Mouse (Mus musculus) testis, postnatal 10 days (tissue): ENCODE measurements around the gene 1600002K03Rik.
A peak's percentile ranks its signal among the peaks of the same experiment; 100 is the strongest.
"Not testable (repeated sequence)": the region's sequence is repeated elsewhere in the genome, so short reads cannot be mapped to it uniquely, and the experiment has no call there.

Source experiments
- DNase-seq: peaks from one replicate; pipeline ENCODE4 v3.0.0; 2021; ENCODE audit warnings: low spot score

The 1600002K03Rik gene

DNA sequence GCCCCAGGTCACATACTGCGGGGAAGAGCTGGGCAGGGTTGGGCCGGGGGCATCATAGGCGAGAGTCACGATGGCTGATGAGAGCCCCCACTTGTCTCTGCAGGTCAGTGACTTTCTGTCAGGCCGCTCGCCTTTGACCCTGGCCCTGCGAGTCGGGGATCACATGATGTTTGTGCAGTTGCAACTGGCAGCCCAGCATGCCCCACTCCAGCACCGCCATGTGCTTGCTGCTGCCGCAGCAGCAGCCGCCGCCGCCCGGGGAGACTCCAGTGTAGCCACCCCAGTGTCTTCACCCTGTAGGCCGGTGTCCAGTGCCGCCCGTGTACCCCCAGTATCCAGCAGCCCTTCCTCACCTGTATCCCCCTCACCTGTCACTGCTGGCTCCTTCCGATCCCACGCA, 19.0 kb upstream of the 1600002K03Rik start:
- no peak for DNase-seq

DNA sequence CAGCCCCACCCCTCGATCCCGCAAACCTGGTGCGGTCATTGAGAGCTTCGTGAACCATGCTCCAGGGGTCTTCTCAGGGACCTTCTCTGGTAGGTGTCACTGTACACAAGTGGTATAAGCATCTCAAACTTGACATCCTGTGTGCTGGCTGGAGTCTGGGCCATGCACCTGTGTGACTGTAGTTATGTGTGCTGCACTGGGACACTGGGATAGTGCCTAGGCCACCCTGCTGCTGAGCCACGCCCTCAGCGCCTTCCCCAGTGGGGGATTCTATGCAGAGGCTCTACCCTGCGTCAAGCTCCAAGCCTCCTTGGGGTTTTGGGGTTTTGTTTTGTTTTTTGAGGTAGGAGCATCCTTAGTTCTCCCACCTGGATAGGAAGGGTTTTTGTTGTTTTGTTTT, 18.4 kb upstream of the 1600002K03Rik start:
- no peak for DNase-seq

DNA sequence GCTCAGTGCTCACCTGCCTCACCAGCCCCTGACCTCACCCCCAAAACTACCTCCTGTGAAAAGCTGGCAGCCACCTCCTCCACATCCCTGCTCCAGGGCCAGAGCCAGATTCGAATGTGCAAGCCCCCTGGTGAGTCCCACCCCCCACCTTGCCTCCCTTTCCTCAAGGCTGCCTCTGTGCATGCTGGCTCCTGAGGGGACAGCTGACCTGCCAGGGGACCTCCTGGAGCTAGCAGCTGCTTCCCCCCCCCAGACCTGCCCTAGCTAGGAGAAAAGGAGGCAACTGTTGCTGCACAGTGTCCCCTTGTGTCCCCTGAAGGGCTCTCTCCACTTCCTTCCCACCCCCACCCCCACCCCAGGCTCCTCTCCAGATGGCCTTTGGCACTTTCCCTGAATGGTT, 17.5 kb upstream of the 1600002K03Rik start:
- no peak for DNase-seq

DNA sequence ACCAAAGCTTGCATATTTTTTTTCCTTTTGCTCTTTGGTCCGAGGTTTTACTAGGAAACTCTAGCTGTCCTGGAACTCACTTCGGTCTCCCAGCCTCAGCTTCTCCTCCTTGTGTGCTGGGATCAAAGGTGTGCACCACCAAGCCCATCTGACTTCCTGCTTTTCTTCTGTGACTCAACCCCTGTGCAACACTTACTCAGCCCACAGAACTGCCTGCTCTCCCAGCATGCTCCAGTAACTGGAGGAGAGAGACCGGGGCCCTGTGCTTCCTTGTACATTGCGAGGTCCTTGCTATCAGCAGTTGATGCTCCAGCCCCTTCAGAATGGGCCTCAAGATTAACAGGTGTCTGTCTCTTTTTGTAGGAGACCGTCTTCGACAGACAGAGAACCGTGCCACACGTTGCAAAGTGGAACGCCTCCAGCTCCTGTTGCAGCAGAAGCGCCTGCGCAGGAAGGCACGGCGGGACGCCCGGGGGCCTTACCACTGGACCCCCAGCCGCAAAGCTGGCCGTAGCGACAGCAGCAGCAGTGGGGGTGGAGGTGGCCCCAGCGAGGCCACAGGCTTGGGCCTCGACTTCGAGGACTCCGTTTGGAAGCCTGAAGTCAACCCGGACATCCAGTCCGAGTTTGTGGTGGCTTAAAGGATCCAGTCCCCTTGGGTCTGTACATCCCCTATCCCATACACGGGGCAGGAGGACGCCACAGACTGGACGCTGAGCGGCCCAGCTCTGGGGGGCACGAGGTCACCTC, 16.6 kb upstream of the 1600002K03Rik start:
- no peak for DNase-seq

DNA sequence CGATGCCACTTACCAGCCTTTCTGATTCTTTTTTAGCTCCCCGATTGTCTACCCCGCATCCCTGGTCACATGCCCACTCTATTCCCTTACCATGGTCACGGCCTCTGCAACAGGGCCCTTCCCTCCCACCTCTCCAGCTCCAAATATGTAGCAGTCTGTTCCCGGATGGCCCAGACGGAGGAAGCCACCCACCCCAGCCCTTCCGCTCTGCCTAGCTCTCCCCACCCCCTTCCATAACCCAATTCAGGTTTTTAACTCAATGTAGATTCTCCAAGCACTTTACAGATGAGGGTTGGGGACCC, 16.0 kb upstream of the 1600002K03Rik start:
- DNase-seq, result no peak

DNA sequence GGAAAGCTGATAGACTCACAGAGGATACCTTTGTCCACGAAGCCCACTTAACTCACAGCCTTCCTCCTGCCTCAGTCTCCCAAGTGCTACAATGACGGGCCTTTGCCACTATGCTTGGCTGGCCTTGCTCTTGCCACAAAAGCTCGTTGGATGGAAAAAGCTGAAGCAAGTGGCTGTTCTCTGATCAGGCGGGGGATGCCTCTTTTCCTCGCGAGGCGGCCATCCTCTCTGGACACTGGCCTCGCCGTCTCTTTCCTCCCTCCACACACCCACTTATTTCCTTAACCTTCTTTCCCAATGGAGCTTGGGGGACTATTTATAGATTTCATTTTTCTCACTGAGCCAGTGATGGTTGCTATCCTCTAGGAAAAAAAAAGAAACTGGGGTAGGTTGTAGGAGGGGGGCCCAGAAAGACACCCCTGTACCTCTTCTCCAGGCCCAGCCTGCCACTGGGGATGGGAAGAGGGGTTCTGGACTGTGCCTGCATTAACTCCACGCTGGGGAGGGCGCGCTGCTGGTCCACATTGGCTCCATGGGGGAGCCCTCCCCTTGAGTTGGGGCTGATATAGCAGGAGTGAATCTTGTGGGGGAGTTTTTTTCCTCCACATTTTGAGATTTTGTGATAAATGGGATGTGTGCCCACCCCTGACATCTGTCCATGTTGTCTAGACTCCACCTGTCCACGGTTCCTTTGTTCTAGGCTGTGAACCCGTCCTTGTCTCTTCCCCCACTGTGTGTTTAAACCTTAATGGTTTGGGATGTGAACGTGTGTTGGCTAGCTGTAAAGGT, 15.4 kb upstream of the 1600002K03Rik start:
- no peak for DNase-seq

DNA sequence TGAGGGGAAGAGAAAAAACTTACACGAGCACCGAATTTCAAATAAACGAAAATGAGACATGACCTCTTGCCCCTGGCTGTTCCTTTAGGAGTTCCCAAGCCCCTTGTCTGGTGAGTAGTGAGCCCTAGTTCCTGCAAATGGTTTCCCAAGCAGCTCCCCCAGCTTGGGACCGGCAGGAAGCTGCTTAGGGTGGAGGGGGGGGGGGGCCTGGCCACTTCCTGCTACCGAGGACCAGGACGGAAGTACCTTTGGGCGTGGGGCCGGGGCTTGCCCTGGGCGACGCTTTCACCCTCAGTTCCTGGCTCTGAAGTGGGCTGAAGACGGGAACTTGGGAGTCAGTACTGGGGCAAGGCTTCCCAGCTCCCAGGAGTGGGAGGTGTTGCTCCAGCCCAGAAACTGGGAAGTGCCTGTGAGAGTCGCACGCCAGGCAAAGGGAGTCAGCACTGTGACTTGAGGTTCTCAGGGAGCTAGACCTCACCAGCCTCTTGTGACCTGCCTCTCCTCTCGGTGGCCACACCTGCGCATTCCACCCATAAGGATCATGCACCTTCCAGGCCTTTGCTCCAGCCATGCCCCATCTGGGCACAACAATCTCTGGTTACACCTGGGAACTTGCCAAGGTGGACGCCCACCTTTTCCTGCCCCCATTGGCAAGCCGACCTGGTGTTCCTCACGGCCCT, 14.3 kb upstream of the 1600002K03Rik start:
- DNase-seq, result no peak

DNA sequence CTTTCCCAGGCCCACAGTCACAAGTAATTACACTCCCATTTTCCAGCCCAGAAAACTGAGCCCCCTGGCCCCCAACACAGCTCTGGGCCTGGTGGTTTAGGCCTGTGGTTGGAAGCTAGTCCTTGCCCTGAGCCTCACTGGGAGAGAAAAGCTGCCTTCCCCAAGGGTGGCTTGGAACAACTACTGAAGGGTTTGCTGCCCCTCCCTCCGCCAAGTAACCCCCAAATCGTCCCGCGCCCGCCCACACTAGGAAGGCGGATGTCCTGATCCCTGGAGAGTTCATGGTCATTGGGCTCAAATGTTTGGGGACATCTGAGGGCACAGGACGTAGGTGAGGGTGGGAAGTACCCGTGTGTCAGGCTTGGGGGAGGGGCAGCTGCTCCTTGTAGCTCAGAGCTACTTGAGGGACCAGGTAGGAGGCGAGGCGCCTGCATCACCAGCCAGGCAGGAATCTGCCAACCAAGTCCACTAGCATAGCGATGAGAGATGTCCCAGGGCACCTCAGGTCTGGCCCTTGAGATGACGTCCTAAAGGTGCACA, 13.7 kb upstream of the 1600002K03Rik start:
- DNase-seq, result peak; percentile 80

DNA sequence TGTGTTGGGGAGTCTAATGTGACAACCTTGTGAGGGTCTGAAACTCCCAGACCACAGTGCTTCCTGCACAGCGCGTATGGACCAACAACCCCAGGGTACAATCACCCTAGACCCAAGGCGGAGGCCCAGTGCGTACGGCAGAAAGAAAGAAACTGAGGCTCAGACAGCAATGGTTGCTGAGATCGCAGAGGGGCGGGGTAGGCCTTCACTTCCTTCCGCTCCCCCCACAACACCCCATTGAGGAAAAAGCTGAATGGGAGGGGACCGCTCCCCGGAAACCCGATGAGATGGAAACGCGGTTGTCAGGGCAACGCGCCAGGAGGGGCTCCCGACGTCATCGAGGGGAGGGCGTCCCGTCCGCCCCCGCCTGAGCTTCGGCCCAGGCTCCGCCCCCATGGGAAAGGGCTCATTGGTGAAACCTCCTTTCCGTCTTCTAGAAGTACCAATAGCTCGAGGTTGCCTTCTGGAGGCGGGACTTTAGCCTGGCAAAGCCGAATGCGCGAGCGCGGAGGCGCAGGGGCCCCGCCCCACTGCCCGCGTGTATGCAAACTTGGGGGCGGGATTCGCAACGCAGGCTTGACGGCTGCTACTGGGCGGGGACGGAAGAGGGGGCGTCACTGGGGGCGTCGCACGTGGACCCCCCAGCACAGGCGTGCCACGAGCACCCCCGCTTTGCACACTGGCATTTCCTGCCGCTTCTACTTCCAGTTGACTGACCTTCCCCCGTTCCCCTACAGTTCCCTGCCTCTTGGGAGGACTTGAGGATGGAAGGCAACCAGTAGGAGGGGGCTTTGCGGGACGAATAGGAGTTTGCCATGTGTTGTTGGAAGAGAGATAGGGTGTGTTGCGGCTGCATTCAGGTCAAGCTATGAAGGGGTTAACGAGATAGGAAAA, 12.9 kb upstream of the 1600002K03Rik start:
- peak; percentile 99 for DNase-seq

DNA sequence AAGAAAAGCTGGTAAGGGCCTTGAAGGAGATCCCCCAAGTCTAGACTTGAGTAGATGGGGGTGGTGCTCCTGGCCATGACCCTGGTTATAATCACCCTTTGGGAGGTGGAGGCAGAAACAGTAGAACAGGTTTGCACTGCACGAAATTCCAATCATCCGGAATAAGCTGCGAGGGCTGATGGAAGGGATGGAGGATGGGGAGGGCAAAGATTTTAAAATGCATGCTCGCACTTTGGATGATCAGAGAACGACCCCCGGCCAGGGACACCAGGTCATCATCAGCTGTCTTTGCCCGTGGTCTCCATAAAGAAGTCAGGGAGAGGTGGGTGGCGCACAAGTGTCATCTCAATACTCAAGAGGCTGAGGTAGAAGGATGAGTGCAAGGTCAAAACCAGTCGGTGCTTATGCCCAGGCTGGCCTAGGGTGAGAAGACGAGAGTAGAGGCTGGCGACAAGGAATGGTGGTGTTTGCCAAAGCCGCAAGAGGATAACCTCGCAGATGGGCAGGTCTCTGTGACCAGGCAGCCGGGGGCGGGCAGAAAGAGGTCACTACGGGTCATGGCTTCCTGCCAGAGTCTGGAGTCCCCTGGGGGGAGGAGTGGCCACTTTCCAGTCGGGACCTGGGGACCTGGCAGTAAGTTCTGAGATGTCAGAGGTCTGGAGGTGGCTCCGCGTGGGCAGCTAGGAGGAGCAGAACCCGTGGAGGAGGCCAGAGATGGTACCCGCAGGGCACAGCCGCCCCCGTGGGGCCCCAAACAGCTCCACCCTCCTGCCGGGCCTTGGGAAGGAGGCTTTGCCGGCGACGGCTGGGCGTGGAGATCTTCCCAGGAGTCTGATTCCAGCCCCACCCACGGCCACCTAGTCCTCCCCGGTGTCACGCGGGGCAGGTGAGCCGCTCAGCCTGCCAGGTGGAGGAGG, 12.0 kb upstream of the 1600002K03Rik start:
- DNase-seq, result peak; percentile 94

DNA sequence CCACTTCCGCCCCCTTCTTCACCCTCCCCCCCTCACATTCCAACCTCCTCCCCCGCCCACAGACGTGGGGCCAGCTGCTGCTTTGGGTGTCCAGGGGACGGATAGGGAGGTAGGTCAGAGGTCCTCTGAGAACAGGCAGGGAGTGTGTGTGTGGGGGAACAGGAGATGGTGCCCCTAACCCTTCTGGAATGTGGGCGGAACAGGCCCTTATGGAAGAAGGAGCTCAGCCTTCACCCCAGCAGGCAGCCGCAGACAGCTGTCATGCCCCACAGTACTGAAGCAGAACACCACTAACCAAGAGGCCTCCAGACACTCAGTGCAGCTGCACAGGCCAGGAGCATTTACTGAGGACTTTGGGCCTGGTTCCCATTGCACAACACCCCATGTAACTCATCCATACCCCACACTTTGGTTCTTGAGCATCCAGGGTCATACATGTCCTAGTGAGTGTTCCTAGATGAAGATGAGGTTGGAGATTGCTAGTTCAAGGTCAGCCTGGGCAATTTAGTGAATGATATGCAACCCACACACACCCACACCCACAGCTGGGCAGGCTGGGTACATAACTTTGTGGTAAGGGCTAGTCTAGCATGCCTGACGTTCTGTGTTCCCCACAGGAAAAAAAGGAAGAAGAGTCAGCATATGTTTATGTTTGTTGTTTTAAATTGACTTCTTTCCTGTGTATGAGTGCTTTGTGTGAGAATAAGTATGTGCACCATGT, 11.1 kb upstream of the 1600002K03Rik start:
- no peak for DNase-seq

DNA sequence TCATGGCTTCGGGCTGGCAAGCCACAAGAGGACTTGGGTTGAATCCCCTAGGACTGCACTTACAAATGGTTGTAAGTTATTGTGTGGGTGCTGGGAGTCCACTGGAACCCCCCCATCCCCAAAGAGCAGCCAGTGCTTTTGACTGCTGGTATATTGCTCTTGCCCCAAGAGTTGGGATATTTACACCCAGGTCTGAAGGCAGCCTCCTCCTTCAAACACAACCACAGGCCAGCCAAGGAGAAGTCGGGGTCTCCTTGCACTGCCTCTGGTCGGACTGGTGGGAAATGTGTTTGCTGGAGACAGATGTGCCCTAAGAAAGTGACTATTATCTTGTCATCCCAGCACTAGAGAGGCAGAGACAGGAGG, 10.5 kb upstream of the 1600002K03Rik start:
- no peak for DNase-seq

DNA sequence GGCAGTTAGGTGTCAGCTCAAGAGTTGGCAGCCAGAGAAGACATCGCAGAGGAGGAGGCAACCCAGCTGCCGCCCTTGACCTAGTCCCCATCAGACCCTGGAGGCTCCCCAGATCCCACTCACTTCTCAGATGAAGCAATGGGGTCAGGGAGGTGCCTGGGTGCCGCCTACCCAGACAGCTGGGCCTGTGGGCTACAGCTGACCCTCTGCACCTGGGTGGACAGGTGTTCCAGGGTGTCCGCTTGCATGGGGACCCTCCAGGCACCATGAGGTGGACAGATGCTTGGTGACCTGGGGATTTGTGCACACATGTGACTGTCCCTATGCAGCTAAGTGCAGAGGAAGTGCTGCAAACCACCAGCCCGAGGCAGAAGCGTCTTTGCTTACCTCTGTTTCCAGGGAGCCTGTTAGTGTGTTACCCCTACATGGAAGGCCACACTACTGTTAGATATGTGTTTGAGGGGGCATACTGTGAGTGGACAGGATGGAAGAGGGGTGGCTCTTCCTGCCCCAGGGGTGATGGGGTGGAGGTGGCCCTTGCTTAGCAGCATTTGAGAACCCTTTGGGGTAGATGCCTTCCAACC, 9.9 kb upstream of the 1600002K03Rik start:
- no peak for DNase-seq

DNA sequence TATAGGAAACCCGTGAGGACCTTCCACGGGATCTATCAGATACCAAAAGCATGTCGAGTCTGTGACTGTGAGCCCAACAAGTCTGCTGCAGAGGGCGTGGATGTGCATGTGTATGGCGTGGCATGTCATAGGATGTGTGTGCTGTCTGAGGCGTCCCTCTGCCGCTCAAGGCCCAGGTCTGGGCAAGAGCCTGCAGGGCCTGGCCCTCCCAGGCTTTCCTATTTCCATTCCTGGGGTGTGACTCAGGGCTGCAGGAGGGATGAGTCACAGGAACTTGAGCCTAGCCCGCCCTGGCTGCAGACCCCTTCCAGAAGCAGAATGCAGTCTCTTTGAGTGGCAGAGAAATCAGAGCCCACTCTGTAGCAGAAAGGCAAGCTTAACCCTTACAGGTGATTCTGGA, 9.0 kb upstream of the 1600002K03Rik start:
- no peak for DNase-seq

DNA sequence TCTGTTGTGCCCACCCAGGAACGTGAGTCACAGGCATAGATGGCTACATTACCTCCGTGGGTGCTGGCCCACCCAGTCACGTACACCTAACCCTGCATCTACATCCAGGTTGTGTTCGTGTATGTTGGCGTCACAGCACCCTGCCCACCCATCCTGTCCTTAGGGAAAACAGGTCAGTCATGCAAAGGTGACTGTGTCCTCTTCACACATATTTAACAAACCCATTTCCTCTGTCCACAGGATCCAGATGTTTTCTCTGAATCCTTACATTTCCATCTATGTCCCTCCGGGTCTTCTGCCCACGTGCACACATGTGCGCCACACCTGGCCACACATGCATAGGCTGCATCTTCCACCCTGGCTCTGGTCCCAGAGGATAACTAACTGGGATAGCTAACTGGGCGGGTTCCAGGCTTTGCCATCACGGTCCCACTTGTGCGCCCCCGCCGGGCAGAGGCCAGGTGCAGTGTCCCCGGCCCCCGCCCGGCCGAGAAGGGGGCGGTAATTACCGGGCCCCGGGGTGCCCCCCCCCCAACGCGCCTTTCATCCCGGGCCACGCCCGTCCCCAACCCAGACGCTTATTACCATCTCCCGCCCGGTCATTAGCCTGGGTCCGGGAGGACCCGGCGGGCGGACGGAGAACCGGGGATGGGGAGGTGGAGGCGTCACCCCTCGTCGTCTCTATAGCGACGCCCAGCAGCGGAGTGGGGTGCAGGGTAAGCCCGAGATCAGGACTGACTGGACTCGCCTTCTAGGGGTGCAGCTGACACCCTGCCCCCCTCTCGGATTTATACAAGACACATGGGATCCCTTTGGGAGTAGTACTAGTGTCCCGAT, 8.4 kb upstream of the 1600002K03Rik start:
- no peak for DNase-seq

DNA sequence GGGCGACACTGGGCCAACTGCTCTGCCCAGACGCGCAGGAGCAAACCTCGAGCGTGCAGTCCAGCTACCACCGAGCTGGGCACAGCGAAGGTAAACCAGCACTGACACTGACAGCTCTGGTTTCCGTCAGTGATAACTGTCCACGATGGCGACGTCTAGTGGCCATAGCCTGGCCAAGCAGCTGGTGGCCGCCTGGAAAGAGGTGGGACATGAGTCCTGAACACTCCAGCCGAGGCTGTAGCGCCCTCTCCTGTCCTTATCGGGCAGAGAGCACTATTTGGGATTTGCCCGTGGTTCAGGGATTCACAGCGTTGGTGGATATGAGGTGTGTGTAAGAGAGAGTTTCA, 7.8 kb upstream of the 1600002K03Rik start:
- peak; percentile 97 for DNase-seq

DNA sequence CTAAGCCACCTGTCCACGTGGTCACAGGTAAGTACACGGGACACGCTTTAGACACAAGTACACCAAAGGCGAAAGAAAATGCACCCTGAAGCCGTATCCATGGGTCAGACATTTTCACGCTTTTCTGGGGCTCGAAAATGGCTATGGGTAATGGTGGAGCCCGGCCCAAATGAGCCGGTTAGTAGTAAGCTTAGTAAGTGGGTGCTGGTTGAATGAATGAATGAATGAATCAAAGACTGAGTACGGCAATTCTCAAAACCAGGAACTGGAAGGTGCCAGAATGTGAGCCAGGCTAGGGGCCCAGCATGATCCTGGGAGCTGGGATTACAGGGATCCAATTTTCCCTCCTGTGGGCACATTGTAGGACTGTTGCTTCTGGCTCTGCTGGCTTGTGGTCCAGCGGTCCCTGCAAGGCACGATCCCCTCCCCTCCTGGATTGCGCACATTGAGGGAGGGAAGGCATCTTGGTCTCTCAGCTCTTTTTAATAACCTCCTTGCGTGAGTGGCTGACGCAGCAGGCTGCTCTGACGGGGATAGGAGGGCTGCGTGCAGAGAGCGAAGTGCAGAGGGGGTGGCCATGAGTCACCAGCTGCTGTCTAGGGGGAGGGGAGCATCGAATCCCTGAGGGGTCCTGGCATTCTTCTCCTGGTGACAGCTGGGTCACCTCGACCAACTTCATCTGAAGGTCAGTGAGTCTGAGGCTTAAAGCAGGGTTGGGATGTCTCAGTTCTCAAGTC, 7.2 kb upstream of the 1600002K03Rik start, which contains the start of gene Cirbp:
TSS of gene Cirbp (plus strand) at position 594 of the 737 bp plus-strand sequence.
- DNase-seq, result no peak

DNA sequence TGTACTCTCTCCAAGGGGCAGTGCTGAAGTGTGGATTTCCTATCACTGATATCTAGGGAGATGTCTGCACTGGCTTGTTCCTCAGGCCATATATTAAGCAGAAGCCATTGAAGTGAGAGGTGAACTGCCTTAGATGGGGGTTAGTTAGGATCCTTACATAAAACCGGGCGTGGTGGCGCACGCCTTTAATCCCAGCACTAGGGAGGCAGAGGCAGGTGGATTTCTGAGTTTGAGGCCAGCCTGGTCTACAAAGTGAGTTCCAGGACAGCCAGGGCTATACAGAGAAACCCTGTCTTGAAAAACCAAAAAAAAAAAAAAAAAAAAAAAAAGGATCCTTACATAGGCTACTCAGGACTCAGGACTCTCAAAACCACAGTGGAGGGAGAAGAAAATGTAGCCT, 6.6 kb upstream of the 1600002K03Rik start:
- DNase-seq, result not testable (repeated sequence)
